Mouse (Mus musculus) kidney, adult 2 months (tissue): ENCODE data around the gene Atxn1.

ENCODE experiments used
- CTCF ChIP-seq: fragments of 200-500 bp; conservative IDR thresholded peaks from 2 replicates; pipeline ENCODE4 v1.5.1; 2011; ENCODE audit warnings: low read depth, mild to moderate bottlenecking, control low read depth, low read length, moderate library complexity, mixed read lengths; ENCODE audit not compliant: insufficient read depth, insufficient read length
- POLR2A ChIP-seq: fragments of 200-500 bp; IDR thresholded peaks from one replicate; pipeline ENCODE4 v1.6.1; 2011; ENCODE audit warnings: low read depth, low read length, control low read depth

DNA sequence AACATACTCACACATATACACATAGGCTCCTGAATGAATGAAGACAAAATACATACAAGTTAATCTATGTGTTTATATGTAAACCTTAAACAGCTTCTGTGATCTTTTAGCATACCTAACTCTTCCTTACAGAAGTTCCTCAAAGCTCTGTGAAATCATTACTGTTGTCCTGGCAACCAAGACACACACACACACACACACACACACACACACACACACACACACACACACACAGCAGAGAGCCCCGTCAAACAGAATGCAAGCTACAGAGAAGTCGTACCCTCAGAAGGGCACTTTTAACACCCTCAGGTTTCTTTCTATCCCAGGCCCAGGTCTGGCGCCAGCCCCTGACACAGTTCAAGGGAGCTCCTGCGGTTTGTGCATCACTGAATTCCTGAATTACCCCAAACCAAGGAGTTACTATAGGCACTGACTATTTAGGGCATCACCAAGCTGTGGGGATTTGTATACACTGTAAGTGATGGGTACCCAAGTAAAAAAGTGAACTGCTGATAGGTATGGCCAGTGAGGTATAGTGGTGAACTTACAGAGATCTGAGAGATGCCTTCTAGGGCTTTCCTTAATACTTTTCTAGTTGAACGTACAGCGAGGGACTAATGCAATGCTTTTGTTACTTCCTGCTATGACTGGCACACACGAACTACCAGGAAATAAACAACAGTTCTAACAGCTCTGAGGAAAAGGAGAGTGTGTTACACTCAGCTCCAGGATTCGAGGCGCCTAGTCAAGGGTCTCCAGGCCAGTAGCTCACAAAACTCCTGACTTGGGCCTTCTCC, 75.7 kb downstream of the Atxn1 start:
- TF ChIP-seq POLR2A (no peak), CTCF (no peak)
